Mouse (Mus musculus) neural tube, embryonic 14.5 days (tissue): Measurements from ENCODE around the gene Gm16181. TPM values are rescaled to one million over a fixed set of nuclear protein-coding genes. Genes with fewer than 3 reads are reported as not detected.

ENCODE experiments used
- ATAC-seq: fragments of 200-750 bp; cut with Nextera tagmentation; 2 replicates; pipeline ENCODE4 v1.8.0; 2017; ENCODE audit warnings: low read depth, mild to moderate bottlenecking, moderate TSS enrichment, moderate library complexity
- H3K27ac ChIP-seq: fragments of 300-500 bp; sonication (generic); 2 replicates; pipeline ENCODE4 v1.5.1; 2014; ENCODE audit warnings: low read depth, mild to moderate bottlenecking, control low read depth, low read length, moderate library complexity, mixed read lengths
- H3K27me3 ChIP-seq: fragments of 300-500 bp; sonication (generic); 2 replicates; pipeline ENCODE4 v1.6.1; 2014; ENCODE audit warnings: low read length; ENCODE audit not compliant: control insufficient read depth, insufficient read depth
- H3K36me3 ChIP-seq: fragments of 300-500 bp; sonication (generic); 2 replicates; pipeline ENCODE4 v1.6.1; 2014; ENCODE audit warnings: low read length, mixed read lengths; ENCODE audit not compliant: control insufficient read depth, insufficient read depth
- H3K4me1 ChIP-seq: fragments of 300-500 bp; sonication (generic); 2 replicates; pipeline ENCODE4 v1.6.1; 2014; ENCODE audit warnings: low read length; ENCODE audit not compliant: control insufficient read depth, insufficient read depth
- H3K4me2 ChIP-seq: fragments of 300-500 bp; sonication (generic); 2 replicates; pipeline ENCODE4 v1.6.1; 2014; ENCODE audit warnings: mild to moderate bottlenecking, low read depth, low read length, control low read depth
- H3K4me3 ChIP-seq: fragments of 300-500 bp; sonication (generic); 2 replicates; pipeline ENCODE4 v1.5.1; 2014; ENCODE audit warnings: low read depth, low read length, control low read depth, mixed read lengths
- H3K9ac ChIP-seq: fragments of 300-500 bp; sonication (generic); replicated peaks from 2 replicates; pipeline ENCODE4 v1.6.1; 2014; ENCODE audit warnings: low read depth, mild to moderate bottlenecking, control low read depth, low read length, mixed read lengths
- H3K9me3 ChIP-seq: fragments of 300-500 bp; sonication (generic); 2 replicates; pipeline ENCODE4 v1.6.1; 2016; ENCODE audit warnings: low read length; ENCODE audit not compliant: control insufficient read depth
- WGBS: fragments of 180-500 bp; shearing (Covaris S2); extraction: QIAGEN DNeasy Blood & Tissue Kit; methylation state at CpG from one replicate; pipeline ENCODE4 v1.1.7; 2014; 5-methylcytosine and 5-hydroxymethylcytosine counted together
- polyA plus RNA-seq: library from polyadenylated mRNA; unstranded; fragments of >200 nt; fragmentation: Nextera tagmentation; extraction: Ambion mirVana; gene quantifications from 2 replicates; pipeline ENCODE4 v1.2.1, GENCODE M21; 2014

The Gm16181 gene
- polyA plus RNA-seq, 1 experiment from 2014 or later = 0.44 TPM

- ATAC-seq = no peak
- Histone ChIP-seq H3K27ac (no peak within 1 kb of the TSS), H3K4me3 (no peak within 1 kb of the TSS), H3K27me3 (peaks cover 25% of the 10 kb centered on the region), H3K9me3 (no peaks in the 10 kb centered on the region), H3K36me3 (no peaks in the 10 kb centered on the region), H3K4me2 (peak within 1 kb of the TSS; percentile 55; the same call in 1 of the 2 replicates), H3K4me1 (peaks cover 4% of the 10 kb centered on the region; the same call in 1 of the 2 replicates), H3K9ac (no peak within 1 kb of the TSS)
- WGBS = 76% methylated on average over 28 of the region's 28 CpGs
Measured at GRCm38 (mm10) chr17:35193881-35194843, 26.5 kb upstream of the Gm16181 start, which contains the start of gene Ltb. Gene Ltb, plus strand, starts transcription at chr17:35194439.

- H3K9me3 ChIP-seq = no peaks in the 10 kb centered on the region
- peak overlapping the region; percentile 25; the same call in 1 of the 2 replicates for H3K9ac ChIP-seq
- H3K4me3 ChIP-seq = peak overlapping the region; percentile 27
- H3K36me3 ChIP-seq = no peaks in the 10 kb centered on the region
- 48% methylated on average over 19 of the region's 19 CpGs for WGBS
- no peak for ATAC-seq
- peaks cover 25% of the 10 kb centered on the region for H3K27me3 ChIP-seq
- H3K4me1 ChIP-seq = peaks cover 4% of the 10 kb centered on the region; the same call in 1 of the 2 replicates
- peak overlapping the region; percentile 55 for H3K4me2 ChIP-seq
- H3K27ac ChIP-seq = no peak overlapping the region
Measured at GRCm38 (mm10) chr17:35194844-35195630, 25.6 kb upstream of the Gm16181 start.

- peak overlapping the region; percentile 27 for H3K4me3 ChIP-seq
- H3K27me3 ChIP-seq = peaks cover 25% of the 10 kb centered on the region
- 2% methylated on average over 65 of the region's 66 CpGs for WGBS
- peak overlapping the region; percentile 55 for H3K4me2 ChIP-seq
- H3K27ac ChIP-seq = no peak overlapping the region
- peak overlapping the region; percentile 25; the same call in 1 of the 2 replicates for H3K9ac ChIP-seq
- ATAC-seq = peak; percentile 58; the same call in 1 of the 2 replicates
- no peaks in the 10 kb centered on the region for H3K36me3 ChIP-seq
- H3K9me3 ChIP-seq = no peaks in the 10 kb centered on the region
- H3K4me1 ChIP-seq = peaks cover 4% of the 10 kb centered on the region; the same call in 1 of the 2 replicates
Measured at GRCm38 (mm10) chr17:35195631-35196320, 24.9 kb upstream of the Gm16181 start.

GRCm38 (mm10) chr17:35196321-35196641, 24.4 kb upstream of the Gm16181 start:
- Histone ChIP-seq H3K4me3 (peak overlapping the region; percentile 27; the same call in 1 of the 2 replicates), H3K9ac (no peak overlapping the region), H3K4me1 (peaks cover 4% of the 10 kb centered on the region; the same call in 1 of the 2 replicates), H3K36me3 (no peaks in the 10 kb centered on the region), H3K27me3 (peaks cover 25% of the 10 kb centered on the region), H3K27ac (no peak overlapping the region), H3K9me3 (no peaks in the 10 kb centered on the region), H3K4me2 (peak overlapping the region; percentile 55)
- no peak for ATAC-seq
- 38% methylated on average over 9 of the region's 9 CpGs for WGBS

GRCm38 (mm10) chr17:35197126-35197525, 23.5 kb upstream of the Gm16181 start:
- 44% methylated on average over 5 of the region's 6 CpGs for WGBS
- ATAC-seq = no peak
- Histone ChIP-seq H3K4me2 (no peak overlapping the region), H3K36me3 (no peaks in the 10 kb centered on the region), H3K4me3 (no peak overlapping the region), H3K9me3 (no peaks in the 10 kb centered on the region), H3K27me3 (peaks cover 25% of the 10 kb centered on the region), H3K9ac (no peak overlapping the region), H3K4me1 (peaks cover 4% of the 10 kb centered on the region; the same call in 1 of the 2 replicates), H3K27ac (no peak overlapping the region)

GRCm38 (mm10) chr17:35198029-35198428, 22.6 kb upstream of the Gm16181 start:
- no peak for ATAC-seq
- Histone ChIP-seq H3K4me1 (peaks cover 4% of the 10 kb centered on the region; the same call in 1 of the 2 replicates), H3K36me3 (no peaks in the 10 kb centered on the region), H3K9me3 (no peaks in the 10 kb centered on the region), H3K27ac (no peak overlapping the region), H3K4me2 (no peak overlapping the region), H3K9ac (no peak overlapping the region), H3K27me3 (peaks cover 25% of the 10 kb centered on the region), H3K4me3 (no peak overlapping the region)
- WGBS = 73% methylated on average over 7 of the region's 7 CpGs

DNA sequence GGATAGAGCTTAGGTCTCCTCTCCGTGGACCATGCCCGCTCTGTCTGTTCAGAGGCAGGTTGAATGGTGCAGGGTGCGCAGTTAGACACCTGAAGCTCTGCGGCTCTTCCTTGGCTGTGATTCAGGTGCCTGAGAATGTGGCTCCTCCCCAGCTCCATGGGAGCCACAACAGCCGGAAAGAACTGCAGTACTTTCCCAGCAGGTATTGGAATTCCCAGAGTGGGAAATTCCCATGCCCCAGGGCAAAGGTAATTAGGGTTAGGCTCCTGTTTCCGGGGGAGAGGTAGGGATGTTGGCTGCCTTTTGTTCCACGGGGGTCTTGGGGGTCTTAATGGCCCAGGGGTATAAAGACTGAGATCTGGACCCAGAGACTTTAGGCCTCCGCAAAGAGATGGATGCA, 21.7 kb upstream of the Gm16181 start:
- ATAC-seq = no peak
- 23% methylated on average over 8 of the region's 8 CpGs for WGBS
- H3K4me1 ChIP-seq = peaks cover 4% of the 10 kb centered on the region; the same call in 1 of the 2 replicates
- no peaks in the 10 kb centered on the region for H3K36me3 ChIP-seq
- peaks cover 25% of the 10 kb centered on the region for H3K27me3 ChIP-seq
- no peak overlapping the region for H3K27ac ChIP-seq
- H3K4me2 ChIP-seq = no peak overlapping the region
- no peak overlapping the region for H3K4me3 ChIP-seq
- no peak overlapping the region for H3K9ac ChIP-seq
- H3K9me3 ChIP-seq = no peaks in the 10 kb centered on the region

- 90% methylated on average over 11 of the region's 11 CpGs for WGBS
- no peak for ATAC-seq
- Histone ChIP-seq H3K9ac (no peak overlapping the region), H3K4me2 (no peak overlapping the region), H3K4me1 (peaks cover 4% of the 10 kb centered on the region; the same call in 1 of the 2 replicates), H3K27ac (no peak overlapping the region), H3K36me3 (no peaks in the 10 kb centered on the region), H3K4me3 (no peak overlapping the region), H3K9me3 (no peaks in the 10 kb centered on the region), H3K27me3 (peaks cover 13% of the 10 kb centered on the region)
Measured at GRCm38 (mm10) chr17:35200398-35200797, 20.2 kb upstream of the Gm16181 start.
